Mouse (Mus musculus) lung, postnatal 14 days (tissue): Measurements from ENCODE around the gene Cd83.

Experiments
- DNase-seq: peaks from one replicate; pipeline ENCODE4 v3.0.0; 2021

Gene Cd83

GRCm38 (mm10) chr13:43784725-43785711, at the start of gene Cd83:
Gene Cd83, plus strand, starts transcription at chr13:43784775.
- peak; percentile 74 for DNase-seq

- peak; percentile 80 for DNase-seq
Observed at GRCm38 (mm10) chr13:43739598-43740275, 44.8 kb upstream of the Cd83 start.

DNA sequence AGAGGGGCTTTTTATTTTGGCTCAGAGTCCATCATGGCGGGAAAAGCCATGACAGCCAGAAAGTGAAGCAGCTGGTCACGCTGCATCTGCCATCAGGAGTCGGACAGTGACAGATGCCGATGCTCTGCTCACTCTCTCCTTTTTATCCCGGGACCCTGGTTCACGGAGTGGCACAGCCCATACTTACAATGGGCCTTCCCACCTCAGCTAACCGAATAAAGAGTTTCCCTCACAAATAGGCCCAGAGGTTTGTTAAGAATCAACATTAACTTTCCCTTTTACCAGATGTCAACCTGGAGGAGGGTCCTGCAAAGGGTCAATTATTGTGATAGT, 44.3 kb upstream of the Cd83 start:
- DNase-seq, result no peak

DNA sequence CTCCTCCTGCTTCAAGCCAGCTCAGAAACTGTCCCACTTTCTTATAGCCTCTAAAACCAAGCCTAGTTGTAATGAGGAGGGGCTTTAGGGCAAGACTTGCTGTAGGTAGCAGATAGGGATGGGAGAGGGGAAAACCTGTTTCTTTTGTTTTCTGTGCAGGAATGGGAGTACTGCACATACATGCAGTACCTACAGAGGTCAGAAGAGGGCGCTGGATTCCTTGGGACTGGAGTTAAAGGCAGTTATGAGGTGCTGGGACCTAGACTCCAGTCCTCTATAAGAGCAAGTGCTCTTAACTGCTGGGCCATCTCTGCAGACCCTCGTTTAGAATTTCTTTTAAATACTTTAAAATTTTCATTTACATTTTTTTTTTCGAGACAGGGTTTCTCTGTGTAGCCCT, 41.9 kb upstream of the Cd83 start:
- no peak for DNase-seq

- peak; percentile 7 for DNase-seq
Observed at GRCm38 (mm10) chr13:43744259-43744658, 40.3 kb upstream of the Cd83 start.

DNA sequence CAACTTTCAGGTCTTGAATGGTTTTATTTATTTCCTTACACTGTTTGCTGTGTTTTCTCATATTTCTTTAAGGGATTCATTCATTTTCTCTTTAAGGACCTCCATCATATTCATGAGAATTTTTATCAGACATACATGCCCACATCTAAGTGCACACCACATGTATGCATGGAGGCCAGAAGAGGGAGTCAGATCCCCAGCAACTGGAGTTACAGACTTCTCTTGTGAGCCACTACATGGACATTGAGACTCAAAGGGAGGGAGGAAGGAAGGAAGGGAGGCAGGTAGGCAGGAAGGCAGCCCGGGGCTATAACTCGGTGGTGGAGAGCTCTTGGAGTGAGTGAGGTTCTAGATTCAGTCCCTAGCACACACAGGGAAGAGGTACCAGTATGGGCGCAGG, 34.3 kb upstream of the Cd83 start:
- DNase-seq, result no peak

- DNase-seq, result no peak
Observed at GRCm38 (mm10) chr13:43750966-43751365, 33.6 kb upstream of the Cd83 start.

DNA sequence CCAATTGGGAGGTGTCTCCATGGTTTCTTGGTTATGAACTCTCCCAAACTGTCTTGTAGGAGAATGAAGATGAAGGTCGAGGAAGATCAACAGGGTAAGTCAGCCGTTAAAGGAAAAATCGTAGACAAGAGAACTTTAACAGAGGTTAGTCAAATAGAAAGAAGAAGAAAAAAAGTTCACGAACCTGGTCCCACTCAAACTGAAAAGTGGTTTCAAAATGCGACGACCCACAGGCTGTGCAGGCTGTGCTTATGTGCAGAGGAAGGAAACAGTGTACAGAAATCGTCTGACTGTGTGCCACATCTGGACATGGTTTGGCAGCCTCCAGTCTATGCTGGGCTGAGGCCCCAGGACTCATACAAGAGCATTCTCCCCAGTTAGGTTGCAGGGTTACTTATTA, 32.2 kb upstream of the Cd83 start:
- no peak for DNase-seq

DNA sequence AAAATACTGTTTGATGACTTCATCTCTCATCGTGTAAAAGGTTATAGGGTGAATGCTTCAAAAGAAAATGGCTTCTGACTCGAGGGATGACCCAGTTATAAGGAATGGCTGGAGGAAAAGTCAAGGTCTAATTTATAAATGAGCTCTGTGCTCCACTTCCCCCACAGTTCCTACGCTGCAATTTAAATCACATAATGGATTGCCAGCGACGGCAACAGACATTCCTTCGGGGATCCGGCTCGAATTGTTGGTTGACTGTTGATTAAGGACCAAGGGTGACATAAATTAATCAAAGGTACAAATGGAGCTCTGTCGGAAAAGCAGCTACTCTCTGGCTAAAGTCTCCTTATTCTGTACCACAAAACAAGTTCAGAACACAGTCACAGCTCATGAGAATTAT, 30.9 kb upstream of the Cd83 start:
- DNase-seq, result no peak

GRCm38 (mm10) chr13:43754455-43755128, 30.0 kb upstream of the Cd83 start:
- no peak for DNase-seq

DNA sequence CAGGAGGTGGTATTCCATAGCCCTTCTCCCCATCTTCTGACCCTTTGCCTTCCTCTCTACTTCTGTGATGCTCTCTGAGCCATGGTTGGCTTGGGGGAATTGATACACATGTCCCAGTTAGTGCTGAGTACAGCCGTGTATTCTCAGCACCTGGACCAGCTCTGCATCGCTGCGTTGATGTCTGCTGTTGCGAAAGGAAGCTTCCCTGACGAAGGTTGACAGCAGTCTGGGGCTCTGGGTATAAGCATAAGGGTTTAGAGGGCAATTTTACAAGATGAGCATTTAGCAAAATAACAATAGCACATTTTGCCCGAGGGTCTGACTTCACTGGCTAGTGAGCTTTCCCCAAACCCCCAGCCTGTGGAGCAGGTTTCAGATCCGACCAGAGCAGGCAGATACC, 29.0 kb upstream of the Cd83 start:
- no peak for DNase-seq

DNA sequence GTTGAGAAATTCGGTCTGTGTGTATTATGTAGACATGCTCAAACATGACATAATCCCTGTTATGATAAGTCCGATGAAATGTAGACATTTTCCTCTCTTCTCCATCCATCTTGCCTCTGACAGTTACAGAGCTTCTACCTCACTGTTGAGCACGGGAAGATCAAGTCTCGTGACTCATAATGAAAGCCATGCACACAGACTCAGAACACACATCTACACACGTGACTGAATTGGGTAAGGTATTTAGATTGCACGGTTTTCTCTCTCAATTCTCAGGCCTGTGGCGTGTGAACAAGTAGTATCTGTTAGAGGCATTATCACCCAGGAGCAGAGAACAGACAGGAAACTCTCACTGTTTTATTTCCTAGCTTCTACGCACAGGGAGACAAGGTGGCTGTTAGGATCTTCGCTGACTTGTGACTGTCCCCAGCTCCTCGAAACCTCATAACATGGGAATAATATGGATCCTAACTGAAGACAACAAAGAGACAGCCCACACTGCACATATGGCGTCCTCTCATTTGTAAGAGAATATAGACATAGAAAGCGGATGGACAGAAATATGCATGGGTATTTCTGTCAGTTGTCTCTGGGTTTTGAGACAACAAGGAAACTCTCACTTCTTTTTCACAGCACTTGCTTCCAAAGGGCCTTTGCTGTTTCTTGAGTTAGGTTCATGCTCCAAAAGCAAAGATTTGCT, 23.3 kb upstream of the Cd83 start:
- DNase-seq, result no peak

GRCm38 (mm10) chr13:43762901-43763300, 21.7 kb upstream of the Cd83 start:
- DNase-seq, result no peak

GRCm38 (mm10) chr13:43763301-43763994, 21.1 kb upstream of the Cd83 start:
- no peak for DNase-seq

DNA sequence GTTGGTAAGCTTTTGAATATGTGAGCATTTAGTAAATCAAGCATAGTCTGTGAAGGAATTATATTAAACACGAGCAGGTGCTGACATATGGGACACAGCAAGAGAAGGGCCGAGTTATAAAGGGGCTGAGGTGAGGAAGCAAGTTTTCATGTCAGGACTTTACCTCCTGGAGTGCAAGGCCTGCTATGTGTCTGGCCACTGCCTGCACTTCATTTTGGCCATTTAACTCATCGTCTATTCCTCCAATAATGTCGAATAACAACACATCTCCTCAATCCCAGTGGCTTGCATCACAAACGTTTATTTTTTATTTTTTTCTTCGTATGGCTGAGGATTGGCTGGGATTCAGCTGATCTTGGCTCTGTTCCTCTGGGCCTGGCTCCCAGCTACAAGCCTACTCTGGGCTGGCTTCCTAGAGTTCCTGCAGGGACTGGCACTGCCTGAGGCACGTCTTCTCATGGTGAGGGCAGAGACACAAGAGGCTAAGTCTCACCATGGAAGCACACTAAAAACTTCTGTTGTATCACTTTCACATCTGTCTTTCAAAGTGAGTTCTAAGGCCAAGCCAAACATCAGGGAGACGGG, 20.5 kb upstream of the Cd83 start:
- DNase-seq, result peak; percentile 63

- peak; percentile 31 for DNase-seq
Observed at GRCm38 (mm10) chr13:43765293-43765814, 19.2 kb upstream of the Cd83 start.

DNA sequence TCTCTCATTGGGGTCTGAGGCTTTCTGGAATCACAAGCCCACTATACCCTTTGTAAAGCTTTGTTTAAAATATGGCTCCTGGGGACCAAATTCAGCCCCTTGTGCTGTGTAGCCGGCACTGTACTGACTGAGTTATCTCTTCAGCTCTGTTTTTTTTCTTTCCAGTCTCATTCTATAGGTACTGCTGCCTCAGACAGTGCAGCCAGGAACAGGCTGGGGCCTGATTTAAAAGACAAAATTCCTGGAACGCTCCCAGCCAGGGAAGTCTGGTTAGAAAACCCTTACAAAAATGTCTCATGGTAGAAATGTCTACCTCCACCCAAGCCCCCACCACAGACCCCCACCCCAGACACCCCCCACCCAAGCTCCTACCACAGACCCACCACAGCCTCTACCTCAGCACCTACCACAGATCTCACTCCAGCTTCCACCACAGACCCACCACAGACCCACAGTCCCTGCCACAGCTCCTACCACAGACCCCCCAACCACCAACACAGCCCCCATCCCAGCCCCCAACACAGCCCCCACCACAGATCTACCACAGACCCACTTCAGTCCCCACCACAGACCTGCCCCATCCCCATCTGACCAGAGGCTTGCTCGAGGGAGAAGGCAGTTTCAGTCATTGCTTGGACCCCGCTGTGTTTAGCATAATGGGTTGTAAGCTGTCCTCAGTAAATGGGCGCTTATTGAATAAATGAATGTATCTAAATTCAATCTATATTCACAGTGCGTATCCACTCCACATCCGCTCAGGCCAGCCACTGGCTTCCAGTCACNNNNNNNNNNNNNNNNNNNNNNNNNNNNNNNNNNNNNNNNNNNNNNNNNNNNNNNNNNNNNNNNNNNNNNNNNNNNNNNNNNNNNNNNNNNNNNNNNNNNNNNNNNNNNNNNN, 17.5 kb upstream of the Cd83 start:
- DNase-seq, result no peak

DNA sequence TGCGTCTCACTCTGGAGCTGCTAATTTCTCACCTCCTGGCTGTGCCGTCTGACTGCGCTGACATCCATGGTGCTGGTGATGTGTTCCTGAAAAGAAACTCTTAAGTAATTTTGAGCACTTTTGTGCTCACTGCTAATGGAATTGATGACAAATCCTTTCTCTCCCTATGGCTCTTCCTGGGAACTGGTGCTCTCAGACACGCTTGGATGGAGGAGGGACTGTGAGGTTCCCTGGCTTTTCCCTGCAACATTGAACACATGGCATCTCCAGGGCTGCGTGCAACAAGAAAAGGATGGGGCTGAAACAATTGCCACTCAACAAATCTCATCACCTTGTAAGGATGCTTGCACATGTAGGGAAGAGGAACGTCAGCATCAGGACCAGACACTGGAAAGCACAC, 11.6 kb upstream of the Cd83 start:
- no peak for DNase-seq

DNA sequence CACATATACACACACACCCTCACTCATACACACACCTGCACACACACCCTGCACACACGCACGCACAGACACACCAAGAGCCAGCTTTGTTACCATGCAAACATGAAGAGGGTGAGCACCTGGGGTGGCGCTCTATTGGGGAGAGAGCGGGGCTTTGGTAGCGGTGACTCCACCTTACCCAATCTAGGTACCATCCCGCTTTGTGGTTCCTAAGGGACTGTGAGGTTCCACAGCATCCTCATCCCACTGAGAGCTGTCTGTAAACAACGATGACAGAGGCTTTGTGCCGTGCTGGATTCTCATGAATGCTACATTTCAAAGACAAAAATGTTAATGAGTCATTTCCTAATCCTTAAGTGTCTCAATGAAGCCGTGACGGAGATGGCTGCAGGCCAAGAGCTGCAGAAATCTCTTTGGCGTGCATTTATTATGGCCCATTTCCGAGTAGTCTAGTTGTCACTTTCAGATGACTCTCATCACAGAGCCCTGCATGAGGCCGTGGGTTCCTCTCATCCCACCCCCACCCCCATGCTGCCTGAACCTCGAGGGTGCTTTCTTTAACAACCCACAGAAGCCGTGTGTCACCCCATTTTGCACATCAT, 10.5 kb upstream of the Cd83 start:
- DNase-seq, result peak; percentile 79
